Mouse (Mus musculus) heart, postnatal 0 days (tissue): Measurements from ENCODE around the gene Otp. TPM values are rescaled to one million over a fixed set of nuclear protein-coding genes. Genes with fewer than 3 reads are reported as not detected.

Source experiments
- ATAC-seq: fragments of 200-750 bp; cut with Nextera tagmentation; 2 replicates; pipeline ENCODE4 v1.8.0; 2017; ENCODE audit warnings: low read depth, moderate number of reproducible peaks, moderate library complexity; ENCODE audit not compliant: insufficient read depth
- DNase-seq: peaks from one replicate; pipeline ENCODE4 v3.0.0-alpha.2; 2016; ENCODE audit warnings: low spot score
- H3K27ac ChIP-seq: fragments of 300-500 bp; sonication (generic); 2 replicates; pipeline ENCODE4 v1.5.1; 2014; ENCODE audit warnings: low read depth, mild to moderate bottlenecking
- H3K27me3 ChIP-seq: fragments of 300-500 bp; sonication (generic); 2 replicates; pipeline ENCODE4 v1.6.1; 2014; ENCODE audit warnings: low read length, mixed read lengths; ENCODE audit not compliant: control insufficient read depth, insufficient read depth
- H3K36me3 ChIP-seq: fragments of 300-500 bp; sonication (generic); replicated peaks from 2 replicates; pipeline ENCODE4 v1.6.1; 2014; ENCODE audit warnings: low read length, mixed read lengths; ENCODE audit not compliant: control insufficient read depth, insufficient read depth
- H3K4me1 ChIP-seq: fragments of 300-500 bp; sonication (generic); 2 replicates; pipeline ENCODE4 v1.6.1; 2014; ENCODE audit warnings: antibody characterized with exemption; ENCODE audit not compliant: control insufficient read depth, insufficient read depth
- H3K4me2 ChIP-seq: fragments of 300-500 bp; sonication (generic); 2 replicates; pipeline ENCODE4 v1.6.1; 2014; ENCODE audit warnings: low read depth, mild to moderate bottlenecking, low read length, moderate library complexity
- H3K4me3 ChIP-seq: fragments of 300-500 bp; sonication (generic); 2 replicates; pipeline ENCODE4 v1.5.1; 2014; ENCODE audit warnings: low read depth, low read length
- H3K9ac ChIP-seq: fragments of 300-500 bp; sonication (generic); replicated peaks from 2 replicates; pipeline ENCODE4 v1.6.1; 2014; ENCODE audit warnings: low read depth, low read length, mixed read lengths
- H3K9me3 ChIP-seq: fragments of 300-500 bp; sonication (generic); replicated peaks from 2 replicates; pipeline ENCODE4 v1.6.1; 2016; ENCODE audit warnings: low read length; ENCODE audit not compliant: control insufficient read depth
- CTCF ChIP-seq: IDR thresholded peaks from 2 replicates; pipeline ENCODE4 v1.5.1; 2016; ENCODE audit warnings: antibody characterized with exemption, control low read depth, low read depth
- EP300 ChIP-seq: IDR thresholded peaks from 2 replicates; pipeline ENCODE4 v1.6.1; 2016; ENCODE audit warnings: antibody characterized with exemption, low read depth
- WGBS: fragments of 180-500 bp; shearing (Covaris S2); extraction: QIAGEN DNeasy Blood & Tissue Kit; methylation state at CpG from one replicate; pipeline ENCODE4 v1.1.7; 2014; 5-methylcytosine and 5-hydroxymethylcytosine counted together
- polyA plus RNA-seq: library from polyadenylated mRNA; unstranded; fragments of >200 nt; fragmentation: Nextera tagmentation; extraction: Ambion mirVana; gene quantifications from 2 replicates; pipeline ENCODE4 v1.2.1, GENCODE M21; 2015
- total RNA-seq: library from RNA; depleted of rRNA; stranded (reverse); fragments of >200 nt; gene quantifications from 2 replicates; pipeline ENCODE4 v1.2.3, GENCODE M21; 2014; ENCODE audit warnings: low replicate concordance; rRNA removed

Otp gene
- total RNA-seq (not detected in 2 replicates), polyA plus RNA-seq (not detected in 2 replicates)

GRCm38 (mm10) chr13:94875396-94875880, at the start of gene Otp:
TSS of gene Otp (plus strand) at chr13:94875602.
- Histone ChIP-seq H3K4me1 (no peaks in the 10 kb centered on the region), H3K27ac (no peak within 1 kb of the TSS), H3K9me3 (no peaks in the 10 kb centered on the region), H3K27me3 (peaks cover 92% of the 10 kb centered on the region), H3K4me2 (no peak within 1 kb of the TSS), H3K36me3 (no peaks in the 10 kb centered on the region), H3K9ac (no peak within 1 kb of the TSS), H3K4me3 (no peak within 1 kb of the TSS)
- TF ChIP-seq CTCF, result no peak
- no peak for TF ChIP-seq EP300
- ATAC-seq (no peak), DNase-seq (no peak)
- 3% methylated on average over 28 of the region's 30 CpGs for WGBS

GRCm38 (mm10) chr13:94826389-94826788, 49.0 kb upstream of the Otp start:
- ATAC-seq (no peak), DNase-seq (no peak)
- H3K9me3 ChIP-seq, result no peaks in the 10 kb centered on the region
- H3K27ac ChIP-seq, result no peak overlapping the region
- H3K9ac ChIP-seq, result no peak overlapping the region
- H3K27me3 ChIP-seq, result no peaks in the 10 kb centered on the region
- H3K4me2 ChIP-seq, result no peak overlapping the region
- TF ChIP-seq EP300 (no peak), CTCF (no peak)
- H3K4me3 ChIP-seq, result no peak overlapping the region
- H3K4me1 ChIP-seq, result peaks cover 14% of the 10 kb centered on the region; the same call in 1 of the 2 replicates
- no peaks in the 10 kb centered on the region for H3K36me3 ChIP-seq
- WGBS, result 73% methylated on average over 5 of the region's 5 CpGs

GRCm38 (mm10) chr13:94826986-94827385, 48.4 kb upstream of the Otp start:
- H3K9me3 ChIP-seq, result no peaks in the 10 kb centered on the region
- no peak overlapping the region for H3K27ac ChIP-seq
- H3K4me1 ChIP-seq, result peaks cover 14% of the 10 kb centered on the region; the same call in 1 of the 2 replicates
- ATAC-seq (no peak), DNase-seq (no peak)
- no peak overlapping the region for H3K4me2 ChIP-seq
- TF ChIP-seq CTCF (no peak), EP300 (no peak)
- no peak overlapping the region for H3K4me3 ChIP-seq
- 87% methylated on average over 2 of the region's 2 CpGs for WGBS
- H3K9ac ChIP-seq, result no peak overlapping the region
- no peaks in the 10 kb centered on the region for H3K27me3 ChIP-seq
- no peaks in the 10 kb centered on the region for H3K36me3 ChIP-seq

GRCm38 (mm10) chr13:94827847-94828246, 47.6 kb upstream of the Otp start:
- Histone ChIP-seq H3K4me1 (peaks cover 14% of the 10 kb centered on the region; the same call in 1 of the 2 replicates), H3K27me3 (no peaks in the 10 kb centered on the region), H3K9ac (no peak overlapping the region), H3K9me3 (no peaks in the 10 kb centered on the region), H3K36me3 (peaks cover 6% of the 10 kb centered on the region), H3K4me2 (no peak overlapping the region), H3K27ac (no peak overlapping the region), H3K4me3 (no peak overlapping the region)
- TF ChIP-seq EP300 (no peak), CTCF (no peak)
- DNase-seq (no peak), ATAC-seq (no peak)
- 23% methylated on average over 2 of the region's 2 CpGs for WGBS

- no peaks in the 10 kb centered on the region for H3K27me3 ChIP-seq
- ATAC-seq, result no peak
Observed at GRCm38 (mm10) chr13:94838047-94838720, 37.2 kb upstream of the Otp start.

More at GRCm38 (mm10) chr13:94838047-94838720, 37.2 kb upstream of the Otp start:
- 47% methylated on average over 5 of the region's 5 CpGs for WGBS
- H3K27ac ChIP-seq, result no peak overlapping the region
- no peak overlapping the region for H3K4me3 ChIP-seq
- no peaks in the 10 kb centered on the region for H3K9me3 ChIP-seq
- H3K36me3 ChIP-seq, result peaks cover 44% of the 10 kb centered on the region
- no peak for DNase-seq
- TF ChIP-seq EP300, result no peak
- no peak for TF ChIP-seq CTCF
- H3K4me1 ChIP-seq, result no peaks in the 10 kb centered on the region
- H3K9ac ChIP-seq, result no peak overlapping the region
- no peak overlapping the region for H3K4me2 ChIP-seq
